Mouse (Mus musculus) layer of hippocampus, postnatal 10 days (tissue): ENCODE results near the gene Prtn3. TPM values are rescaled to one million over a fixed set of nuclear protein-coding genes. Genes with fewer than 3 reads are reported as not detected.
A peak's percentile ranks its signal among the peaks of the same experiment; 100 is the strongest.

ENCODE experiments used
- DNase-seq, 2 experiments: peaks; one replicate each; pipeline ENCODE4 v3.0.0; 2021; ENCODE audit warnings: low spot score in 2 of 2
- total RNA-seq, 2 experiments: library from RNA; stranded (reverse); gene quantifications; 2 replicates each; pipeline ENCODE4 v1.2.3; 2021

The Prtn3 gene
- total RNA-seq, 2 experiments from 2014 or later = 3.6 to 3.7 TPM

DNA sequence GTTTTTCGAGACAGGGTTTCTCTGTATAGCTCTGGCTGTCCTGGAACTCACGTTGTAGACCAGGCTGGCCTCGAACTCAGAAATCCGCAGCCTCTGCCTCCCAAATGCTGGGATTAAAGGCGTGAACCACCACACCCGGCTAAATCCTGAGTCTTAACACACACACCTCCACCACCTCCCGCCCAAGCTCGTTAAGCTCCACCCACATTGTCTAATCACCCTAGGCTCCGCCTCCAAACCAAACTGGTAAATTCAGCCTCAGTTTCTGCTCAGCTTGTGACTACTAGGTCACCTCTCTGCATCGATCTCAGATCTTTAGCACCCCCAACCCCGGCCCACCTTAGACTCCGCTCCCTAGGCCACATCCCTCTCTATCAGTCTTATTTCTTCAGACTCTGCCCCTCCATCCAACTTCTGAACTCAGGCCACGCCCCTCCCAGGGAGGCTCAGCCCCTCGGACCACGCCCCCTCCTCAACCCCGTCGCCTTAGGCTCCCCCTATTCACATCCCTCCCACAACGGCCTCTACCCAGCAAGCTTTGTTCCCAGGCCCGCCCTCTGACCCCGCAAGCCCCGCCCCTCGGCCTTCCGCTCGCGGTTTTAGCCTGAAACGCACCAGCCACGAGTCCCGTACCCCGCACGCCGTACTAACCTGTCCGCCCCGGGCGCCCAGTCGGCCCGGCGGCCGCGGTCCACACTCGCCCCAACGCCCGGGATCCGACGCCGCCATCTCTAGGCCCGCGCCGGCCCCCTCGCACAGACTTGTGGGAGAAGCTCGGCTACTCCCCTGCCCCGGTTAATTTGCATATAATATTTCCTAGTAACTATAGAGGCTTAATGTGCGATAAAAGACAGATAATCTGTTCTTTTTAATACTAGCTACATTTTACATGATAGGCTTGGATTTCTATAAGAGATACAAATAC lies 34.2 kb downstream of the Prtn3 start, which contains the start of gene Med16:
Med16 (minus strand) TSS at position 757 of the 925 bp plus-strand sequence.
- DNase-seq = peak; percentile 94 to 97

GRCm38 (mm10) chr10:79909092-79909922 lies 35.0 kb downstream of the Prtn3 start:
- DNase-seq = no peak

GRCm38 (mm10) chr10:79910556-79910955 lies 36.3 kb downstream of the Prtn3 start, which contains the start of gene Gm26602:
Gene Gm26602 (plus strand): TSS chr10:79910856.
- no peak for DNase-seq

- no peak for DNase-seq
These were observed 38.1 kb downstream of the Prtn3 start for GRCm38 (mm10) chr10:79912412-79912811.

GRCm38 (mm10) chr10:79914131-79914947 lies 40.1 kb downstream of the Prtn3 start:
- DNase-seq = no peak

DNA sequence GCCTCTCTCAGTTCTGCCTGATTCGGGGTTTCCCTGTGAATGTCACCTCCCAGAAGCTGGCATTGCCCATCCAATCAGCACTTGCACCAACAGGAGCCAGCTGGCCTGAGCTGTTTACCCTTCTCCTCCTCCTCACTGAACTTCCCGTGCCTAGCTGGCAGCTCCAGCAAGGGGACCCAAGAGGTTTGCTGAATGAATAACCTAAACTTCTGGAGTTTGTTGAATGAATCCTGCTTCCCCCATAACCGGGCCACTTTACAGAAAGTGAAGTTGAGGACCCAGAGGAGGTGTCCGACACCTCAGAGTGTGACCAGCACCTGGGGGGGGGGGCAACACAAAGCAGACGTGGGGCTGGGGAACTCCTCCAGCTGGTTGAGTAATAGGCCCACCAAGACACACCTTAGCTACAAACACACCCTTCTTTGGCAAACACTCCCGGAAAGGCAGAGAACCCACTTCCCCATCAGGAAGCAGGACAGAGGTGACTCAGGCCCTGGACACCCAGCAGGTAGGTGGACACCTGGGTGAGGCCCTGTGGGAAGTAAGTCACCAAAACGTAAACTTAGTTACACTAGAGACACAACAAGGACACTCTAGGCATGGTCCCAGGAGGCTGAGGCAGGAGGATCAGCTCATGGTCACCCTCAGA lies 40.8 kb downstream of the Prtn3 start:
- DNase-seq = no peak

GRCm38 (mm10) chr10:79916081-79916480 lies 41.8 kb downstream of the Prtn3 start:
- no peak for DNase-seq

DNA sequence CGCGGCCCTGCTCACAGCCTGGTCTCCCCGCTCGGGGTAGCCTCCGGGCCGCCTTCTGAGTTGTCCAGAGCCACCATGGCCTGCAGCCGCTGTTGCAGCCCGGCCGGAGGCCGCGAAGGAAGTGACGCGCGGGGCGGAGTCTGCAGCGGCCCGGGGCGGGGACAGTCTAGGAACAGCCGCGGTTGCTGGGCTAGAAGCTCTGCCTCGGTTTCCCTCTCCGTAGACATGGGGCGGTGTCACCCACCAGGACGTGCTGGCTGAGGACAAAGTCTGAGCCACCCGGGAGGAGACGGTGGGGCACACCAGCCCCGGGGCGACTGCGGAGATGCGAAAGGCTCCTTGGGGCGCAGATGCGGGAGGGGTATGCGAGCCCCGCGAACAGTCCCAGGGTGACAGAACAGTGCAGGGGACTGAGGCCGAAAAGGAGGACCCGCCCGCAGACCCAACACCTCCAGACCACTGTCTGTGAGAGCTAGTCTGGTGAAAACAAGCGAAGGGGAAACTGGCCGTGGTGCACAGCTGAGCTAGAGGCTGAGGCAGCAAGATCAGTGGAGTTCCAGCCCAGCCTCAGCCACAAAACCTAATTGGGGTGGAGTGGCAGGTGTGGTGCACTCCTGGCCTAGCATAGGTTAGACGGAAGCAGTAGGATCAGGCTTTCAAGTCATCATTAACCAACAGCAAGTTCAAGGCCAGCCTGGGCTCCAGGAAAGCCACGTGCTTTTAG lies 42.7 kb downstream of the Prtn3 start, which contains the start of gene Kiss1r:
Kiss1r (plus strand) TSS at position 164 of the 724 bp plus-strand sequence.
- peak; percentile 85 to 88 for DNase-seq

GRCm38 (mm10) chr10:79917532-79918100 lies 43.3 kb downstream of the Prtn3 start:
- DNase-seq = no peak

DNA sequence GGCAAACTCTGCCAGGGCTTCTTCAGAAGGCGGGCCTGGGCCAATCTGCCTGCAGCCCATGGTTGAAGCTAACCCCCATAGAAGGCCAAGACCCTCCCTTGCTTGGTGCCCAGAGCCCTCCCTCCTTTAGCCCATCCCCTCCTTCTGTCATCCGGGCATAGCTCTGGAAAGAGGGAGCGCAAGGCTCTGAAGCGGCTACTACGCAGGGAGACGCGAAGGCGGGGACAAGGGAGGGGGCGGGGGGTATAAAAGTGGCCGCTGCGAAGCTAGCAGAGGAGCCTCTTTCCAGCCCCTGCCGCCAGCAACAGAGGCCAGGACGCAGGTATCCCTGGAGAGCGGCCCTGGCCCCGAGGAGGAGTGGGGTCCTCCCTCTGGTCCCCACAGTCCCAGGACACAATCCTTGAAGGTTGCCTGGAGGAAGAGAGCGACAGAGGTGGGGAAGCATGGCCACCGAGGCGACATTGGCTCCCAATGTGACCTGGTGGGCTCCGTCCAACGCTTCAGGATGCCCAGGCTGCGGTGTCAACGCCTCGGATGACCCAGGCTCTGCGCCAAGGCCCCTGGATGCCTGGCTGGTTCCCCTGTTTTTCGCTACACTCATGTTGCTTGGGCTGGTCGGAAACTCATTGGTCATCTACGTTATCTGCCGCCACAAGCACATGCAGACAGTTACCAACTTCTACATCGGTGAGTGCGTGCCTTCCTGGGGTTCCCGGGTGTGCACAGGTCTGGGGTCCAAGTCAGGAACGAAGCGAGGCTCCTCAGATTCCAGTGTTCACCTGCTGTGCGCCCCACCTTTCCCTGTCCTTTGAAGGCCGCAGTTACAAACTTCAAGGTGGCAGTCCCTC lies 44.2 kb downstream of the Prtn3 start:
- no peak for DNase-seq

GRCm38 (mm10) chr10:79919251-79919849 lies 45.1 kb downstream of the Prtn3 start:
- DNase-seq = no peak

DNA sequence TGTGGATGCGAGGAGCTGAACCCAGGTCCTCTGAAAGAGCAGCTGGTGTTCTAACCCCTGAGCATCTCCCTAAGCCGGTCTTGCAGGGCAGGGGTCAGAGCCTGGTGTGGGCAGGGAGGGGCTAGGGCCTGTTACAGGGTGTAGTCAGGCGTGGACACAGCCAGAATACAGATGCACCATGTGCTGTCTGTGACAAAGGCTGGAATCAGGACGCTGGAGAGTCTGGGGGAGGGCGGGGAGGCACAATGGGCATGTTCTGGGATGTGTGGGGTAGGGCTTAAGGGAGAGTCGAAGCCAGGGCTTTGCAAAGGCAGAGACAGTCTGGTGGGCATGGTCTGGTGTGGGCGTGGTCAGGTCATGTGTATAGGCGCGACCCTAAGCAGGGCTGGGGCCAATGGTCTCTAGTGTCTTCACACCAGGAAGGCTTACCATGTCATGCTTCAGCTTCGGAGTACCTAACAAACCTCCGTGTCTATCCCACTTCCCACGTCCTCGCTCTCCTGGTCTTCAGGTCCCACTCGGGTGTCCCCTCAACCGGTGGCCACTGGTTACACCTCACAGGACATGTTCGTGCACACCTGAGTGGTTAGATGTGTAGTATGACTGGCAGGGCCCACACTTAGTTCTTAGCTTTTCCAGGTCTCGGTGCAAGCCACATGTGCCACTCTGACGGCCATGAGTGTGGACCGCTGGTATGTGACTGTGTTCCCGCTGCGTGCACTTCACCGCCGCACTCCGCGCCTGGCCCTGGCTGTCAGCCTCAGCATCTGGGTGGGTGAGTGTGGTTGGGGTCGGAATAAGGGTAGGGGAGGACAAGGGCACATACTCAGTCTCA lies 46.0 kb downstream of the Prtn3 start:
- no peak for DNase-seq

- no peak for DNase-seq
These were observed 46.8 kb downstream of the Prtn3 start, which contains the start of gene R3hdm4 for GRCm38 (mm10) chr10:79920958-79921535. Gene R3hdm4 (minus strand): TSS chr10:79921208.

- no peak for DNase-seq
These were observed 47.3 kb downstream of the Prtn3 start for GRCm38 (mm10) chr10:79921572-79921971.

GRCm38 (mm10) chr10:79924998-79925784 lies 50.9 kb downstream of the Prtn3 start:
- DNase-seq = peak; percentile 98
